Mouse (Mus musculus) testis, adult 2 months (tissue): ENCODE results near the gene Ctu2.

Source experiments
- CTCF ChIP-seq: fragments of 200-500 bp; IDR thresholded peaks from 2 replicates; pipeline ENCODE4 v1.5.1; 2012; ENCODE audit warnings: low read depth, mild to moderate bottlenecking, inconsistent platforms, low read length, moderate library complexity; ENCODE audit not compliant: control insufficient read depth, insufficient read depth, insufficient replicate concordance
- POLR2A ChIP-seq: fragments of 200-500 bp; IDR thresholded peaks from 2 replicates; pipeline ENCODE4 v1.6.1; 2012; ENCODE audit warnings: low read depth, mild to moderate bottlenecking, inconsistent platforms, low read length, moderate library complexity; ENCODE audit not compliant: control insufficient read depth

DNA sequence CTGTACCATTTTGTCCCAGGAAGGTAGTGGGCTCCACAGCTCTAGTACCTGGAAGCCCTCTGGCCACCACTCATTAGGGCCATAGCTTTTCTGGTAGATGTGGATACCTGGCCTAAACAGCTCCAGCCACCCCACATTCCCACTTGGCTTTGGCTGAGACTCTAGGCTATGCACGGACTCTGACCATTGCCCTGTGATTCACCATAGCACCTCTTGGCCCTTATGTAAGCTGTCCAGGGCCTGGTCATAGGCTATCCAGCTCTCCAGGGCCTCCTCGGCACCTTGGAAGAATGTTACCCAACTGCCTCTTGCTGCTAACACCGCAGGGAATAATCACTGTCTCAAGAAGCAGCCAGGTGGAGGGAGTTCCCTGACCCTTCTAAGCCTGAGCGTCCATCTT, 53.2 kb downstream of the Ctu2 start:
- TF ChIP-seq POLR2A, result no peak
- no peak for TF ChIP-seq CTCF
